In the genomic region with DNA sequence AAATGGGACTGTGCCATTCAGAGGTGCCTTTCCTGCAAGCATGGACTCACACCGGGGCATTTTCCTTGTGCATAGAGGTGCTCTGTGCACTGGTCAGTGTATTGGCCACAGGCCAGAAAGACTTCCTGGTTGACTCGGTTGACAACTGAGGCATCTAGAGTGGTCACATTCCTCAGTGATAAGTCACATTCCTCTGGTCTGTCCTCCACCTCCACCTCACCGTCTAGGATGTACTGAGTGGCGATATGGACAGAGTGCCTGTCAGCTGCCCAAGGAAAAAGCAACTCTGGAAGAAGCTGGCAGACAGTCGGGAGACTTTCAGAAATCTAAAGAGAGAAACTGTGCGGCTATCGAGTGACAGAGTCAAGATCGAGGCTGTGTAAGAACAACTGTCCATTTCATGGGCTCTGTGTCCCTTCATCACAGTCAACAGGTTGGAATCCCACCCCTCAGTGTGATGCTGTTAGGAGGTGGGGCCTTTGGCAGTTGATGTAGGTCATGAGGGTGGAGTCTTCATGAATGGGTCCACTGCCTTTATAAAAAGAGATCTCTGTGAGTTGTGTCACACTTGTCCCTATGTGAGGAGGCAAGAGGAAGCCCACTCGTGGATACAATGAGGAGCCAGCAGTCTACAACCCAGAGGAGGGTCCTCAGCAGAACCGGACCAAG, we compare ENCODE assay signal across 8 mouse cellular contexts. TPM values are rescaled to one million over a fixed set of nuclear protein-coding genes. Genes with fewer than 3 reads are reported as not detected.
DNase-seq lines count a peak whose midpoint lies in the region; ATAC-seq and TF ChIP-seq lines count a peak whose summit lies in the region.

Gene Tdrd7 (plus strand): TSS at position 564 of the 669 bp plus-strand sequence.

- 15% methylated on average over 10 of the region's 10 CpGs for WGBS in heart, embryonic 12.5 days
- 39% methylated on average over 10 of the region's 10 CpGs for WGBS in lung, embryonic 14.5 days

- H3K4me1 ChIP-seq in testis, adult 2 months (ENCODE audit: control insufficient read depth, insufficient read depth, low read length), result peaks cover 10% of the 10 kb centered on the region
- peaks cover 44% of the 10 kb centered on the region for H3K4me1 ChIP-seq in heart, embryonic 12.5 days (replicated peaks)
- H3K4me1 ChIP-seq in lung, embryonic 14.5 days (ENCODE audit: insufficient read depth), result no peaks in the 10 kb centered on the region

- DNase-seq in testis, postnatal 14 days (ENCODE audit: low spot score), result no peak
- peak; percentile 73 for DNase-seq in kidney, postnatal 14 days
- DNase-seq in lung, embryonic 14.5 days, result peak; percentile 76
- peak; percentile 49 for DNase-seq in retina, postnatal 1 day
- DNase-seq in adipocyte (ENCODE audit: low spot score), result no peak
- DNase-seq in right cerebral cortex, postnatal 36 days (ENCODE audit: low spot score in 2 of 2), result no peak

- no peaks in the 10 kb centered on the region for H3K27me3 ChIP-seq in testis, adult 2 months (ENCODE audit: control insufficient read depth, insufficient read depth, low read length)
- H3K27me3 ChIP-seq in heart, embryonic 12.5 days (replicated peaks), result no peaks in the 10 kb centered on the region
- H3K27me3 ChIP-seq in lung, embryonic 14.5 days (ENCODE audit: insufficient read depth, low read length), result no peaks in the 10 kb centered on the region

- no peak for TF ChIP-seq POLR2A in testis, adult 2 months (IDR thresholded peaks at IDR 0.05; ENCODE audit: control insufficient read depth, low read depth, low read length)

- no peaks in the 10 kb centered on the region for H3K36me3 ChIP-seq in testis, adult 2 months (ENCODE audit: control insufficient read depth, insufficient read depth, low read length)
- no peaks in the 10 kb centered on the region for H3K36me3 ChIP-seq in heart, embryonic 12.5 days
- H3K36me3 ChIP-seq in lung, embryonic 14.5 days (ENCODE audit: insufficient read depth), result no peaks in the 10 kb centered on the region

- no peak for TF ChIP-seq CTCF in testis, adult 2 months (IDR thresholded peaks at IDR 0.05; ENCODE audit: control insufficient read depth, insufficient read depth, insufficient replicate concordance, low read depth, low read length)
- no peak for TF ChIP-seq CTCF in lung, embryonic 14.5 days (IDR thresholded peaks at IDR 0.05; ENCODE audit: low read depth)

- no peak within 1 kb of the TSS; the same call in 1 of the 2 replicates for H3K4me3 ChIP-seq in testis, adult 2 months (ENCODE audit: control insufficient read depth, low read depth, low read length)
- H3K4me3 ChIP-seq in heart, embryonic 12.5 days, result peak within 1 kb of the TSS; percentile 33
- H3K4me3 ChIP-seq in lung, embryonic 14.5 days (ENCODE audit: low read depth, low read length), result no peak within 1 kb of the TSS; the same call in 1 of the 2 replicates

- peak within 1 kb of the TSS; percentile 66 for H3K4me2 ChIP-seq in heart, embryonic 12.5 days
- peak within 1 kb of the TSS; percentile 31 for H3K4me2 ChIP-seq in lung, embryonic 14.5 days

- peak within 1 kb of the TSS; percentile 53 for H3K9ac ChIP-seq in heart, embryonic 12.5 days
- H3K9ac ChIP-seq in lung, embryonic 14.5 days, result no peak within 1 kb of the TSS

- H3K9me3 ChIP-seq in heart, embryonic 12.5 days (replicated peaks), result no peaks in the 10 kb centered on the region
- no peaks in the 10 kb centered on the region for H3K9me3 ChIP-seq in lung, embryonic 14.5 days (ENCODE audit: low read depth, low read length)

- ATAC-seq in heart, embryonic 12.5 days (ENCODE audit: insufficient number of reproducible peaks, low FRiP score), result peak; percentile 79
- ATAC-seq in lung, embryonic 14.5 days (ENCODE audit: insufficient read depth), result peak; percentile 75

- H3K27ac ChIP-seq in testis, adult 2 months (ENCODE audit: control insufficient read depth, insufficient read depth, low read depth, low read length), result no peak within 1 kb of the TSS
- peak within 1 kb of the TSS; percentile 52 for H3K27ac ChIP-seq in heart, embryonic 12.5 days (ENCODE audit: poor library complexity, severe bottlenecking)
- H3K27ac ChIP-seq in lung, embryonic 14.5 days (ENCODE audit: low read depth), result peak within 1 kb of the TSS; percentile 56

RNA-seq across cellular contexts. Expression of gene Tdrd7, which starts in this region (rescaled TPM):
- polyA plus RNA-seq in testis, adult 2 months (2012; rRNA removed), result 94.9 and 98.5 TPM in 2 replicates
- polyA plus RNA-seq in heart, embryonic 12.5 days (2016; fragmentation: Nextera tagmentation; extraction: Ambion mirVana), result 20.9 and 22.3 TPM in 2 replicates
- polyA plus RNA-seq in lung, embryonic 14.5 days (2014; fragmentation: Nextera tagmentation; extraction: Ambion mirVana), result 15.8 and 17.0 TPM in 2 replicates

Comparison
In these comparisons a context has a peak if more than half of its experiments do, and no peak if none do; other contexts are left out.
1. DNase-seq: peak in kidney, postnatal 14 days (single experiment), lung, embryonic 14.5 days (single experiment) and retina, postnatal 1 day (single experiment); none in testis, postnatal 14 days (single experiment), adipocyte (single experiment) and right cerebral cortex, postnatal 36 days (0 of 2).